Mouse (Mus musculus) erythroblast, embryonic 14.5 days (primary cell): ENCODE measurements around the gene Gm826. TPM values are rescaled to one million over a fixed set of nuclear protein-coding genes. Genes with fewer than 3 reads are reported as not detected.

Source experiments
- H3K27me3 ChIP-seq: 2 replicates; pipeline ENCODE4 v1.6.1; 2012; ENCODE audit warnings: inconsistent platforms; ENCODE audit not compliant: control insufficient read depth
- H3K36me3 ChIP-seq: 2 replicates; pipeline ENCODE4 v1.6.1; 2012; ENCODE audit warnings: mild to moderate bottlenecking, inconsistent platforms; ENCODE audit not compliant: control insufficient read depth
- H3K4me1 ChIP-seq: 2 replicates; pipeline ENCODE4 v1.6.1; 2012; ENCODE audit warnings: inconsistent platforms; ENCODE audit not compliant: control insufficient read depth
- H3K4me3 ChIP-seq: replicated peaks from 2 replicates; pipeline ENCODE3; 2012; ENCODE audit warnings: moderate library complexity, mild to moderate bottlenecking, inconsistent platforms
- H3K9me3 ChIP-seq: 2 replicates; pipeline ENCODE4 v1.6.1; 2012; ENCODE audit warnings: low read length, inconsistent platforms, mixed read lengths; ENCODE audit not compliant: control insufficient read depth
- GATA1 ChIP-seq: IDR thresholded peaks from 2 replicates; pipeline ENCODE4 v1.6.1; 2012; ENCODE audit warnings: low read length, inconsistent platforms, mixed read lengths
- TAL1 ChIP-seq: IDR thresholded peaks from 3 replicates; pipeline ENCODE4 v1.6.1; 2012; ENCODE audit warnings: low read length, inconsistent platforms, mixed read lengths
- polyA plus RNA-seq: library from polyadenylated mRNA; stranded (reverse); fragments of >175 nt; gene quantifications from 2 replicates; pipeline ENCODE4 v1.2.3, GENCODE M21; 2012

Gene Gm826
- polyA plus RNA-seq, 1 experiment: not detected

- TF ChIP-seq TAL1 (no peak), GATA1 (no peak)
- Histone ChIP-seq H3K36me3 (no peaks in the 10 kb centered on the region), H3K4me1 (no peaks in the 10 kb centered on the region), H3K4me3 (no peak overlapping the region), H3K9me3 (peaks cover 29% of the 10 kb centered on the region), H3K27me3 (no peaks in the 10 kb centered on the region)
Observed at GRCm38 (mm10) chr2:160263861-160264260, 70.1 kb downstream of the Gm826 start.

DNA sequence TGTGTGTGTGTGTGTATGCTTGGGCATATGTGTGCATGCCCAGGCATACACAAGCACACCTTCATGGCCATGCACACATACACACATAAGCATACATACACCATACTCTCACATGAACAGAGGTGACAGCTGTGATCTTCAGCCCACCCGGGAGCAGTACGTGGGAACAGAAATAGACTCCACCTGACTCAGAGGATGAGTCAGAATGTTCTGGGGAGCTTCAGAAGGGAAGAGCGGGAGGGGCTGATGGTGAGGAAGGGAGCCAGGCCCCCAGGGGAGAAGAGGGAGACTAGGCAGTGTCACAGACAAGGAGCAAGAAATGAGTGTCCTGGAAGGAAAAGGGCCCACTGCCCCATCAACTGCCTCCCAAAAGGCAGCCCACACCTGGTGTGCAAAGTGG lies 72.4 kb downstream of the Gm826 start:
- TF ChIP-seq GATA1 (no peak), TAL1 (no peak)
- Histone ChIP-seq H3K36me3 (no peaks in the 10 kb centered on the region), H3K9me3 (peaks cover 32% of the 10 kb centered on the region), H3K4me1 (no peaks in the 10 kb centered on the region), H3K4me3 (no peak overlapping the region), H3K27me3 (no peaks in the 10 kb centered on the region)

Other genes with a start within 250 kb of the Gm826 start
- 0.28 TPM in 2 replicates for gene Mafb, start 32.9 kb upstream of the Gm826 start, polyA plus RNA-seq